Mouse (Mus musculus) stomach, embryonic 16.5 days (tissue): ENCODE results near the gene Zfp781. TPM values are rescaled to one million over a fixed set of nuclear protein-coding genes. Genes with fewer than 3 reads are reported as not detected.
"Not testable (repeated sequence)": the region's sequence is repeated elsewhere in the genome, so short reads cannot be mapped to it uniquely, and the experiment has no call there.

ENCODE experiments used
- ATAC-seq: fragments of 200-750 bp; cut with Nextera tagmentation; 2 replicates; pipeline ENCODE4 v1.8.0; 2017; ENCODE audit warnings: moderate number of reproducible peaks, moderate TSS enrichment; ENCODE audit not compliant: insufficient read depth, low FRiP score
- H3K27ac ChIP-seq: fragments of 300-500 bp; sonication (generic); 2 replicates; pipeline ENCODE4 v1.5.1; 2014; ENCODE audit warnings: low read length
- H3K27me3 ChIP-seq: fragments of 300-500 bp; sonication (generic); 2 replicates; pipeline ENCODE4 v1.6.1; 2014; ENCODE audit warnings: low read length, control low read depth, mixed read lengths; ENCODE audit not compliant: control insufficient read depth, insufficient read depth
- H3K36me3 ChIP-seq: fragments of 300-500 bp; sonication (generic); 2 replicates; pipeline ENCODE4 v1.6.1; 2014; ENCODE audit warnings: low read length; ENCODE audit not compliant: control insufficient read depth, insufficient read depth
- H3K4me1 ChIP-seq: fragments of 300-500 bp; sonication (generic); 2 replicates; pipeline ENCODE4 v1.6.1; 2014; ENCODE audit warnings: low read length, control low read depth, mixed read lengths; ENCODE audit not compliant: control insufficient read depth, insufficient read depth
- H3K4me2 ChIP-seq: fragments of 300-500 bp; sonication (generic); 2 replicates; pipeline ENCODE4 v1.6.1; 2014; ENCODE audit warnings: low read depth, low read length, mixed read lengths
- H3K4me3 ChIP-seq: fragments of 300-500 bp; sonication (generic); replicated peaks from 2 replicates; pipeline ENCODE4 v1.5.1; 2014; ENCODE audit warnings: mild to moderate bottlenecking, low read length
- H3K9ac ChIP-seq: fragments of 300-500 bp; sonication (generic); 2 replicates; pipeline ENCODE4 v1.6.1; 2014; ENCODE audit warnings: low read length
- H3K9me3 ChIP-seq: fragments of 300-500 bp; sonication (generic); replicated peaks from 2 replicates; pipeline ENCODE4 v1.6.1; 2016; ENCODE audit warnings: low read length, control low read depth; ENCODE audit not compliant: control insufficient read depth
- WGBS: fragments of 180-500 bp; shearing (Covaris S2); extraction: QIAGEN DNeasy Blood & Tissue Kit; methylation state at CpG from one replicate; pipeline ENCODE4 v1.1.7; 2014; 5-methylcytosine and 5-hydroxymethylcytosine counted together
- polyA plus RNA-seq: library from polyadenylated mRNA; unstranded; fragments of >200 nt; fragmentation: Nextera tagmentation; extraction: Ambion mirVana; gene quantifications from 2 replicates; pipeline ENCODE4 v1.2.1, GENCODE M21; 2015

The Zfp781 gene
- polyA plus RNA-seq, result 2.9 and 3.7 TPM in 2 replicates

- H3K27ac ChIP-seq, H3K9ac ChIP-seq, H3K27me3 ChIP-seq, H3K9me3 ChIP-seq, H3K36me3 ChIP-seq, H3K4me2 ChIP-seq, H3K4me3 ChIP-seq, H3K4me1 ChIP-seq: not testable (repeated sequence)
- no CpG with 5 or more reads among the region's 43 CpGs for WGBS
- peak; percentile 90 for ATAC-seq
Observed at GRCm38 (mm10) chr10:81929842-81930743, at the start of gene Zfp781. Gene Zfp781, minus strand, starts transcription at chr10:81930480.

- not testable (repeated sequence) for H3K4me3 ChIP-seq, H3K4me1 ChIP-seq, H3K27me3 ChIP-seq, H3K36me3 ChIP-seq, ATAC-seq, H3K4me2 ChIP-seq, H3K9ac ChIP-seq, H3K27ac ChIP-seq, H3K9me3 ChIP-seq
- no CpG with 5 or more reads among the region's 44 CpGs for WGBS
Observed at GRCm38 (mm10) chr10:81978365-81979003, 48.2 kb upstream of the Zfp781 start.

GRCm38 (mm10) chr10:81930744-81931118 is 451 bp upstream of the Zfp781 start:
- not testable (repeated sequence) for H3K36me3 ChIP-seq, H3K4me2 ChIP-seq, H3K9ac ChIP-seq, ATAC-seq, H3K4me1 ChIP-seq, H3K27me3 ChIP-seq, H3K4me3 ChIP-seq, H3K9me3 ChIP-seq, H3K27ac ChIP-seq
- WGBS, result no CpG with 5 or more reads among the region's 3 CpGs

GRCm38 (mm10) chr10:81863409-81864407 is 66.6 kb downstream of the Zfp781 start, which contains the start of gene Gm32687:
Gene Gm32687, plus strand, starts transcription at chr10:81863934.
- H3K36me3 ChIP-seq, H3K9ac ChIP-seq, H3K4me2 ChIP-seq, H3K4me3 ChIP-seq, H3K27ac ChIP-seq, H3K27me3 ChIP-seq, H3K9me3 ChIP-seq, H3K4me1 ChIP-seq: not testable (repeated sequence)
- WGBS, result 36% methylated on average over 3 of the region's 49 CpGs
- ATAC-seq, result peak; percentile 100

Other genes starting within 250 kb of the Zfp781 start
- gene Zfp433, start 225.7 kb downstream of the Zfp781 start, polyA plus RNA-seq, result 12.2 and 15.2 TPM in 2 replicates
- 5.9 and 6.6 TPM in 2 replicates for gene Gm3055, start 159.3 kb downstream of the Zfp781 start, polyA plus RNA-seq
- 2.2 and 2.9 TPM in 2 replicates for gene Gm4767, start 118.3 kb downstream of the Zfp781 start, polyA plus RNA-seq
- gene Gm32687, start 66.5 kb downstream of the Zfp781 start, polyA plus RNA-seq, result 7.7 and 11.1 TPM in 2 replicates
- 12.1 and 12.2 TPM in 2 replicates for gene Zfp873, start 117.6 kb upstream of the Zfp781 start, polyA plus RNA-seq
- gene BC024063, start 152.9 kb upstream of the Zfp781 start, polyA plus RNA-seq, result 3.5 and 4.1 TPM in 2 replicates
- gene AU041133, start 197.5 kb upstream of the Zfp781 start, polyA plus RNA-seq, result 4.4 and 5.3 TPM in 2 replicates